Mouse (Mus musculus) layer of hippocampus, postnatal 36 days (tissue): ENCODE results near the gene Efna2. TPM values are rescaled to one million over a fixed set of nuclear protein-coding genes. Genes with fewer than 3 reads are reported as not detected.

Experiments
- DNase-seq, 2 experiments: peaks; one replicate each; pipeline ENCODE4 v3.0.0; 2022
- total RNA-seq, 2 experiments: library from RNA; stranded (reverse); gene quantifications; 2 replicates each; pipeline ENCODE4 v1.2.3; 2021

The Efna2 gene
- total RNA-seq, 2 experiments from 2014 or later, result 9.0 to 9.6 TPM

DNA sequence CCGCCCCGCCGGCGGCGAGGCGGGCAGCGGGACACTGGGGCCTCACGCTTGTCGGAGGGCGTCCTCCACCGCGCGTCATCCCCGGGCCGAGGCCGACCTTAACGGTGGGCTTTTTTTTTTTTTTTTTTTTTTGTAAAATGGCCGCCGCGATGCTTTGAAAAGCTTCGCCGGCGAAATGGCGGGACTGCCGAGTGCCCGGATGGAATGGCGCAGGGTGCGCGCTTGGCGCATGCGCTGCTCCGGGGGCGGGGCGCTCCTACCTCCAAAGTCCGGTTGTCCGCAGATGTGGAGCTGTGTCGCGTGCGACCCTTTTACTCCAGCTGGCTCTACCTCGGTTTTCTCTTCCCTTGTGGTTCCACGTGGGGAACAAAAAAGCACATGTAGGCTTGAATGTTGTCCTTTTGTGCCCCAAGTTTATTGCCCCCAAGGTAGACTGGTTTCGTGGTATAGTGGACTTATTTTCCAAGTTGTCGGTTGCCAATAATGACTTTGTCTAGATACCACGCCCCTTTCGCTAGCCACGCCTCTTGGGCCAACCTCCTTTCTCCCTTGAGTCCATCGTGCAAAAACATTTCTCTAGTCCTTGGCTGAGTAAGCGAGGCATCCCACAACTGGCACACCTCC, 11.1 kb upstream of the Efna2 start:
- peak; percentile 91 to 92 for DNase-seq

DNA sequence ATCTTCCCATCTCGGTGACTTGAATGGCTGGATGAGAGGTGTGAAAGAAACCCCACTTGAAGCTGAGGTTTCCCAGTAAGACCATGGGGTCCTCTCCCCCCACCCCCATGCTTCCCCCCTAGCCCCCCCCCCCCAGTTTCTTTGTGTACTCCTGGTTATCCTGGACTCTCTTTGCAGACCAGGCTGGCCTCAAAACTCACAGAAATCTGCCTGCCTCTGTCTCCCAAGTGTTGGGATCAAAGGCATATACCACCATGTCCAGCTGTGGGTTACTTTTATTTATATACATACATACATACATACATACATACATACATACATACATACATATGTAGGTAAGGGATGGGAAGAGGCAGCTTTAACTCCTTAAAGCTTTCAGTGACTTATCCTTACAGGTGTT, 10.2 kb upstream of the Efna2 start:
- no peak for DNase-seq

DNA sequence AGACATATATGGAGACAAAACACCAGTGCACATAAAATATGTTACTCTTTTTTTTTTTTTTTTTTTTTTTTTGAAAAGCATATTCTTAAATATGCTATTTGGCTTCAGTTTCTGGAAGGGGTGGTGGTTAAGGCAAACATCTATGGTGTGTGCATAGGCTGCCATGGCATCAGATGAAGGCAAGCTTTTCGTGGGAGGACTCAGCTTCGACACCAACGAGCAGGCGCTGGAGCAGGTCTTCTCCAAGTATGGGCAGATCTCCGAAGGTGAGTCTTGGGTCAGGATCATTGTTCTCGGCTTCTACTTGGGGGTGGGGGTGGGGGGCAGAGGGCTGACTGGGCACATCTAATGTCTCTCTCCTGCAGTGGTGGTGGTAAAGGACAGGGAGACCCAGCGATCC, 9.6 kb upstream of the Efna2 start:
- DNase-seq, result no peak

DNA sequence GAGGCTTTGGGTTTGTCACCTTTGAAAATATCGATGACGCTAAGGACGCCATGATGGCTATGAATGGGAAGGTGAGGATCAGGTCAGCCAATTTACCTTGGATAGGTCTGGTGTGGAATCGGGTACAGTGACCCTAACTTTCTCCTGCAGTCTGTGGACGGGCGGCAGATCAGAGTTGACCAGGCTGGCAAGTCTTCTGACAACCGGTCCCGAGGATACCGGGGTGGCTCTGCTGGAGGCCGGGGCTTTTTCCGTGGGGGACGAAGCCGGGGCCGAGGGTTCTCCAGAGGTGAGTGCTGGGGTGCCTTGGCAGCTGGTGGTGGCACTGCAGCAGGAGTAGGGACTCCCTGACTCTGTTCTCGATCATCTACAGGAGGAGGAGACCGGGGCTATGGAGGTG, 9.2 kb upstream of the Efna2 start:
- no peak for DNase-seq

DNA sequence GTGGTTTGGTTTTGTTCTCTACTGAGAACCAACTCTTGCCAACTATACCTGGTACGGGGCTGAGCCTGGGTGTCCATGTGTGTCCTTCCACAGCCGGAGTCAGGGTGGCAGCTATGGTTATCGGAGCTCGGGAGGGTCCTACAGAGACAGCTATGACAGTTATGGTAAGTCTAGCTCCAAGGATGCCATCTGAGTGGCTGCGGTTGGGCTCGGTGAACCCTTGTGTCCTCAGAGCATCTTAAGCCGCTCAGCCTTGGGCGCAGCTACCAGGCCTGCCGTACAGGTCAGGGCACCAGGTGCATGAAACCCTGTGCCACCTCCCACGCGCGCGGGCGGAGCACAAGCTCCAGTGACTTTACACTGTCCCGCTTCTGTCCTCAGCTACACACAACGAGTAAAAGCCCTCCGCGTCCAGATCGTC, 8.7 kb upstream of the Efna2 start:
- DNase-seq, result no peak

- DNase-seq, result no peak
Observed at GRCm38 (mm10) chr10:80171252-80171651, 8.0 kb upstream of the Efna2 start.

DNA sequence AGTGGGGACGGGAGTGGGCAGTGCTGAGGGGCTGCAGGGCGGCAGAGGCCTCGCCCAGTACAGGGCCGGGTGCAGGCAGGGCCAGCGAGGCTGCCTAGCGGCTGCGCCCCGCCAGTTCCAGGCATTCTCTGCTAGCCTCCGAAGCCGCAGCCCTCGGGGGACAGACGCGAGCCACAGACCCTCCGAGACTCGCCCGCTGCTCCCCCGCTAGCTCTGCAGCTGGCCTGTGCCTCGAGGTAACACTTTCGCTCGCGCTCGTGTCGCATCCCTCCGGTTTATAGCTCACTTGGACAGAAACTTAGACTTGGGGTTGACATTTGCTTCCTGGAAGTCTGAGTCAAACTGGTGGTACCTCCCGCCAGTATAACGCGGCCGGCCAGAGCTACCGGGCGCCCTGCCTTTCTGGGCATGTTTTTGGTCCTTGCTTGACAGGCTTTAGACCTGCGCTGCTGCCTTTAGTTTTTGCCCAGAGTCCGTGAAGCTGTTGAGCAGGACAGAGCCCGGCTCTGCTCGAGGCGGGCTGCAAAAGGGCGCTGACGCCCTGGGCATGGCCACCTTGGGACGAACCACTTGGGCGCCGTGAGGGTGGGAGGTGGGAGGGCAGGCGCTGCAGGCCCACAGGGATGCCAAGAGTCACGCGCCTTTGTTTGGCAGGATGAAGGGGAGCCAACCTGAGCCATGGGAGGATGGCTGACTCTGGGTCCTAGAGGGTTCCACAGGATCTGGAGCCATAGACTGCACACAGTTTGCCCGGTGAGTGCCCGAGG, 7.3 kb upstream of the Efna2 start:
- no peak for DNase-seq

- peak; percentile 91 for DNase-seq
Observed at GRCm38 (mm10) chr10:80172527-80173292, 6.6 kb upstream of the Efna2 start, which contains the start of gene 1600002K03Rik. 1600002K03Rik (plus strand) TSS chr10:80172944.

DNA sequence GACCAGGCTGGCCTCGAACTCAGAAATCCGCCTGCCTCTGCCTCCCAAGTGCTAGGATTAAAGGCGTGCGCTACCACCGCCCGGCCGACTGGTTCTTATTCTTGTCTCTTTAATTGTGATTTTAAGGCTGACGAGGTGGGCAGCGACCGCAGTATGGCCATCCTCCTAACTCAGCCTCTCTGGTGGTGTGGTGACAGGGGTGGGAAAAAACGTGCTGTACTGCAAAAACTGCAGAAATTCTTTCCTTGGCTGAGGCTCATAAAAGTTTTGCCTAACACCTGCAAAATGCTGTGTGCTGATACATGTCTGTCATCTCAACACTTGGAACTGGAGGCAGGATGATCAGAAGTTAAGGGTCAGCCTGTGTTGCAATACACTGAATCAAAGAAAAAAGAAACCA, 5.9 kb upstream of the Efna2 start:
- DNase-seq, result no peak

DNA sequence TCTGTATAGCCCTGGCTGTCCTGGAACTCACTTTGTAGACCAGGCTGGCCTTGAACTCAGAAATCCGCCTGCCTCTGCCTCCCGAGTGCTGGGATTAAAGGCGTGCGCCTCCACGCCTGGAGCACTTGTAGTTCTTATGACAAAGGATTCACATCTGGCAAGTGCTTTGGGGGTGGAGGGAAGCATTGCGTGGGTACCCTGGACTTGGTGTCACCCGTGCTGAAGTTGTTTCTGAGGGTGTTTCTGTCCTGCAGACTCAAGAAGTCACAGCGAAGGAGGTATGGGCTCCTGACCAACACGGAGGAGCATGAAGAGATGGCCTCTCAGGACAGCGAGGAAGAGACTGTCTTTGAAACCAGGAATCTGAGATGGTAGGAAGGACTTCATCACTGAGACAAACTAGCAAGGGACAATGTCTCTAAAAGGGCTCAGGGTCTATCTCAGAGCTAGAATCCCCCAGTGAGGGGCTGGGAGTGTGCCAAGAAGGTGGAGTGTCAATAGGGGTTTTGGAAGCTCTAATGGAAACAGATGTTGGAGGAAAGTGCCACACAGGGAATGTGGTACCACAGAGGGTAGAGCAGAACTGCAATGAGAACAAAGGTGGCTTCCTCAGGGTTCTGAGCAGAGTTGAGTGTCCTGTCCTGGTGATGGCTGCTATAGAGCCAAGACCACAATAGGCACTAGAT, 5.2 kb upstream of the Efna2 start:
- no peak for DNase-seq

DNA sequence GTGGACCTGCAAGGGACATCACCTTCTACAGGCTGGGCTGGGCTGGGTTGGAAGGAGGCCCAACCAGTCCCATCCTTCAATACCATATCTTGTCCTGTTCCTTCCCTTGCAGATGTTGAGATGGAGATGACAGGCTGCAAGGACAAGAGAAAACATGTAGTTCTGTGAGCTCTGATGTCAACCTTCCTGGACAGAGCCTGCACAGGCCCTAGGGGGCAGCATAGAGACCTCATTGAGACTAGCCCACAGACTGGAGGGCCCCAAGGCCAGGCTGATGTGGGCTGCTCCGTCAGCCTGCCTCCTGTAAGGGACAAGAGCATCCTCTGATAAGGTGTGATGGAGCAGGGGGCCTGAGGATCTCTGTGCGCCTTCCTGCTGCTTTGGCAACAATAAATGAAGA, 4.6 kb upstream of the Efna2 start:
- DNase-seq, result no peak

DNA sequence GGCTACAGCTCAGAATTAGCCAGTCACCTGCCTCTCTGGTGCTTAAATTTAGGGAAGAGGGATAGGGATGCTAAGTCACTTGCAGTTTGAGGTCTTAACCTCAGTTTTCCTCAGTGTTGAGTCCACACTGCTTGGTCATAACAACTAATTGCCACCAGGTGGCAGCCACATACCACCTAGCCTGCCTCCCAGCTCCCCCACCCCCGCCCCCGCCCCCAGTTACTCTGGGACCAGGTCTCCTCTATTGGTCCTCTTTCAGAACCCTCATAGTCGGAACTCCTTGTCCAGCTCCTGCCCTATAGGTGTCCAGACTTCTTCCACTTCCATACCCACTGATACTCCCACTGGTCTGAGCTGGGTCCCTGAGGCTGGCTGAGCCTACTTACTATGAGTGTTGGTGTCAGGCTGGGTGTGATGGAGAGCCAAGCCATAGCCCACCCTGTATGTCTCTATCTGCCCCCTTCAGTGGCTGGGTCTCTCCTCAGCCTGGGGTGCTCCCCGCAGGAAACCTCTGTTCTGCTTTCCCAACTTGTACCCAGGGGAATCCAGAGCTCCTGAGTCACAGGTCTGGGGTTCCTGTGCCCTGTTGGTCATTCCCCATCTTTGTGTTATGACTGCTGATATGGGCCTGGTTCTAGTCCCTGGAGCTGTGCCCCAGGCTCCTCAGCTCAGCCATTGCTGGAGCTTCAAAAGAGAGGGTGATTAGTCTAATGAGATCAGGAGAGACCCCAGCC, 3.6 kb upstream of the Efna2 start:
- no peak for DNase-seq

GRCm38 (mm10) chr10:80176270-80176834, 2.9 kb upstream of the Efna2 start:
- DNase-seq, result no peak

DNA sequence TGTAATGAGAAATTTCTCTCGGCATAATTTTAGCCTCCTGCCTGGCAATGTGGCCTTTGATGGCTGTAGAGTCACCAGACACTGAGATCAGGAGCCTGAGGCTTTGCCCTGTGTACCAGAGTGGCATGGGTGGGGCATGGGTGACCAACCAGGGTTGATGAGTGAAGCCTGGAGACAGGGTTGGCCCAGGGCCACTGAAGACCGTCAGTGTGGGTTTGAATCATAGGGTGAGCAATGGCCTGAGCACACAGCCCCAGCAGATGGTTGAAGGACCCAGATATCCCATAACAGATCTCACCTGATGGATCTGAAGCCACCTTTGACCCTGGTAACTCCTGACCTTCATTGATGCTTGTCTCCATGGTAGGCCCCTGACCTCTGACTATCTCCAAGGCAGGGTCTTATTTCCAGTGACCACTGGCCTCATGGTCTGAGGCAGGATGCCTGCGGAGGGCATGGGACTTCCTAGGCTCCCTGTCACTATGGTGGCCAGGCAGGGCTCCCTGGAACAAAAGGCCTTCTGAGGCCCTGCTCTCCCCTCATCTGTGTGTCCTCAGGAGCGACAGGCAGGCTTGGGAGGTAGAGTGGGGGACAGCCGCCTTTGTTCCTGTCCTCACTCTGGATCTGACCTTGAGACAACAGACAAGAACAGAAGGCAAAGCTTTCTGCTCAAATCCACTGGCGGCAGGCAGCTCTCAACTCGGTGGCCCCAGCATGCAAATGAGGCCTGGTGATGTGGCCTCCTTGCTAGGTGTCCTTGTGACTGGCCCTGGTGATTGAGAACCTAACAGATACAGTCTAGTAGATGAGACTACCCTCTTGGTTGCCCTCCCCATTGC, 1.6 kb upstream of the Efna2 start:
- DNase-seq, result no peak

- no peak for DNase-seq
Observed at GRCm38 (mm10) chr10:80180288-80180687, 1.0 kb downstream of the Efna2 start.

DNA sequence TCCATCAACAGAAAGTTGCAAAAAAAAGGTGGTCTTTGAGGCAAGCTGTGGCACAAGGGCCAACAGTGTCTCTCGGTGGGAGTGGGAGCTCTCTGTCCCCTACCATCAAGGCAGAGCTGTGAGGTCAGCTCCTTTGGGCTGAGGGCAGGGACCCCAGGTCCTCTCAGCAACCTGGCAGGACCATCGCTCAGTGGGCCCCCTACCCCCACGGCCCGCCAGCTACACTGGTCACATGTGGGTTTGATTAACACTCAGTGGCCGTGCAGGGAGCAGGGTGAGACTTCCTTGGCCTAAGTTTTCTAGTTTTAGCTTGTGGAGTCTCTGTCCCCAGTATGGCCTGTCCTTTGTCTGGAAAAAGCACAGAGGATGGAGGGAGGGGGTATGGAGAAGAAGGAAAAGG, 1.5 kb downstream of the Efna2 start:
- DNase-seq, result no peak

DNA sequence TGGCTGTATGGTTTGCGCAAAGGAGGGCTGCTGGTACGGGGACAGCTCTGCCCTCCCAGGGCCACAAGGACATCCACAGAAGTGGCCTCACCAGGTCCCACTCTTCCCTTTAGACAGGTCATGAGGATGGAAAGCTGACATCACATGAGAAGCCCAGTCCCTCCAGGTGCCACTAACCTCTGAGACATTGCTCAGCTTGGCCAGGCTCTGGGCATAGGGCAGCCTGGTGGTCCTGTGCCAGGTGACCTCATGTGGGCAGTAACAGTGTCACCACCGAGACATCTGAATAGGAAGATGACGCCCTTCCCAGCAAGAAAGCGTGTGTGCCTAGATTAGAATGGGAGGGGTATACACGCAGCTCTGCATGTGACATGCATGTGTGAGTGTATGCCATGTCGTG, 3.3 kb downstream of the Efna2 start:
- DNase-seq, result no peak

DNA sequence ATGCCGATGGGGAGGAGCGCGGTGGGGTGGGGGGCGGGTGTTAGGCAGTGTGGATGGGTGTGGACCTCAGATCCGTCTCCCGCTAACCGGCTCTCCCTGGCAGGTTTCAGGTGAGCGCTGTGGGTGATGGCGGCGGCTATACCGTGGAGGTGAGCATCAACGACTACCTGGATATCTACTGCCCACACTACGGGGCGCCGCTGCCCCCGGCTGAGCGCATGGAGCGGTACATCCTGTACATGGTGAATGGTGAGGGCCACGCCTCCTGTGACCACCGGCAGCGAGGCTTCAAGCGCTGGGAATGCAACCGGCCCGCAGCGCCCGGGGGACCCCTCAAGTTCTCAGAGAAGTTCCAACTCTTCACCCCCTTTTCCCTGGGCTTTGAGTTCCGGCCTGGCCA, 7.4 kb downstream of the Efna2 start:
- no peak for DNase-seq

DNA sequence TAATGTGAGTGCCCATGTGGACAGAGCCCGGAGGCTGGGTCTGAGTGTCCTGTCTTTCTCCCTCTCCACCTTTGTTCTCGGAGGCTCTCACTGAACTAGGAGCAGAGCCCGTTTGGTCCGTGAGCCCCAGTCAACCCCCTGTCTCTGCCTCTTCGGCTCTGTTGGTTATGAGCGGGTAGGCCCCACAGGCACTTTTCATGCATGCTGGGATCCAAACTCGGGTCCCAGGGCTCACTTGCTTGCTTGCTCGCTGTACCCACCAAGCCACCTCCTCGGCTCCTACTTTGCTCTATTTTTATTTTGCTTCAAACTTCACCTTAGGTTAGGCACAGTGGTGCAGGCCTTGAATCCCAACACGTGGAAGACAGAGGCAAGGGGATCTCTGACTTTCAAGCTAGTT, 8.5 kb downstream of the Efna2 start:
- DNase-seq, result no peak

- no peak for DNase-seq
Observed at GRCm38 (mm10) chr10:80188453-80189024, 9.3 kb downstream of the Efna2 start.

DNA sequence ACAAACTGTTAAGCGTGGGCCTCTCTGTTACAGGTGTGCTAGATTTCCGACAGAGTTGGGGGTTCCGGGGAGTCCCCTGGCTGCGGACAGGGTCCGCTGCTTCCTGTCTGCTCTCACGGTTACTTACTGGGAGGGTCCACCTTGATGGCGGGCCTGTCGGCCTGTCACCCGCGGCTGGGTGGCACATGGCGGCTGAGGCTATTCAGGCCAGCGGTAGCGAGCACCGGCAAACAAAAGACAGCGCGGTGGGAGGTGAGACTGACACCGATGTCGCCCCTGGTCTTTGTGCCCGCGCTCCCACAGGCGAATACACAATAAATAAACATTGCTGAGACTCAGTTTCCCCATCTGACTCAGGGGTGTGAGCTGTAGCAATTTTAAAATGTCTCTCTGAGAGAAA, 10.7 kb downstream of the Efna2 start:
- DNase-seq, result no peak
